Mouse (Mus musculus) kidney, postnatal 4 days (tissue): Measurements from ENCODE around the gene Dnajc13.
A peak's percentile ranks its signal among the peaks of the same experiment; 100 is the strongest.

Source experiments
- DNase-seq, 2 experiments: peaks; one replicate each; pipeline ENCODE4 v3.0.0; 2021; ENCODE audit warnings: mixed read lengths in 2 of 2

The Dnajc13 gene

DNA sequence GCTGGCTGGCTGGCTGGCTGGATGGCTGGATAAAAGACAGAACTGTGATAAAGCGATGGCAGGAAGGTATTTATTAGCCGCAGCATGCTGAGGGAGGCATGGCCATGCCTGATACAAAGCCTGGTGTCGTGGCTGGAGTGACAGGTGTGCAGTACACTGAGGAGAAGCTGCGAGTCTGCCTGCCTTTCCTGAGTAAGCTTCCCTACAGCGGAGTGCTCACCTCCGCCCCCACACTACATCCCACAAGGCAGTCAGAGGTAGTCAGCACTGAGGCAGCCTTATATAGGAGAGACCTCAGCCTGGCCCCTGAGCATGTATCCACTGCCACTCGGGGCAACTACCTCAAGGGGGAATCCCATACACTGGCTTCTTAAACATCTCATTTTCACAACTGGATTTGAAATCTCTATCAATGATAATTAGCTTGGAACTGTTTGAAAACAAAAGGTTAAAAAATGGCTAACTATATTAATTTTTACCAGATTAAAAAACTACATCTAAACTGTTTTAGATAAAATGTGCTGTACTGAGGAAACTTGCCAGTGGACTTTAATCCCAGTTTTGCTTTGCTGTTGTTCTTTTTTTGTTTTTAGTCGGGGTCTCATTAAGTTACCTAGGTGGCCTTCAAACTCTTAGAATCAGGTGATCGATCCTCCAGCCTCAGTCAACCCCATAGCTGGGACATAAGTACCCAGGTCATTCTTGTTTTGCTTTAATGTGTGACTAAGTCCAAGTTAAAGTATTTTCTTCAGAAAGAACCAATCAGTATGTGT is 8.1 kb downstream of the Dnajc13 start:
- DNase-seq = peak; percentile 19 to 24

- DNase-seq = no peak
Measured at GRCm38 (mm10) chr9:104252637-104253036, 10.1 kb downstream of the Dnajc13 start.

GRCm38 (mm10) chr9:104251687-104252086 is 11.0 kb downstream of the Dnajc13 start:
- no peak for DNase-seq

DNA sequence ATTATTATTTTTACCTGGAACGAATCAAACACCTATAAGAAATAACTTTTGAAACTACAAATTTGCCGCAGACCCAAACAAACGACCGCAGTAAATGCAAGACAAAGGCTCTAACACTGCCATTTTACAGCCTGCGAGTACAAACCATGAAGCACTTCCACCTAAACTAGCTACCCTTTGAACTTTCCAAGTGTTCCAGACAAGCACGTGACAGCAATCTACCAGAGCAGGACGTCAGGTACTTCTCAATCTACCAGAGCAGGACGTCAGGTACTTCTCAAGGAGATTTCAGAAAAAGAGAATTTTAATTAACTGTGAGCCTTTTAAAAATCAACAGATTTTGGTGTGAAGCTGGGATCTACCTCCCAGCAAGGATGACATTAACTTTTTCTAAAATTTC is 11.6 kb downstream of the Dnajc13 start:
- no peak for DNase-seq

DNA sequence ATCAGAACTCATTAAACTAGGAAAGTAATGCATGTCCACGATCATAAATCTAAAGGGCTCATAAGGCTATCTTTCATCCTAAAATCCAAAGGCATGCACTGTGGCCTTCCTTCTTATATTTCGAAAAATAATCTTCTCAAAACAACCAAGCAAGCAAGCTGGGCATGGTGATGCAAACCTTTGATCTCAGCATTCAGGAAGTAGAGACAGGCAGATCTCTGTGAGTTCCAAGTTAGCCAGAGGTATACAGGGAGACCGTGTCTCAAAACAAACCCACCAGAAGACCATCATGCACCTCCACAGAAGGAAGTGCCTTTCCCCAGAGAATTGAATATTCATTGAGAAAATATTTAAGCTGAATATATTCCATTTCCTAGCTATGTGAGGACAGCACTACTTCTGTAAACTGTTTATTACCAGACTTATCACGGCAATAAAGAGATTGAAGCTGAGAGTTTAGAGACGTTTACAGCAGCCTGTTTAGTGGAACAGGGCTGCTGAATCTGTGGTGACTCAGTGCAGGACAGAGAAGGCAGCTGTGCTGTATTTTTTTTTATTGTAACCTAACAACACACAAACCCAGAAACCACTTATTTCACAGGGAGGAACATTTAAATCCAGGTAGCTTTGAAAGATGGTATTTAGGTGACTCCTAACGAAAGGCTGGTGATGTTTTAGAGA is 15.3 kb downstream of the Dnajc13 start:
- DNase-seq = no peak

DNA sequence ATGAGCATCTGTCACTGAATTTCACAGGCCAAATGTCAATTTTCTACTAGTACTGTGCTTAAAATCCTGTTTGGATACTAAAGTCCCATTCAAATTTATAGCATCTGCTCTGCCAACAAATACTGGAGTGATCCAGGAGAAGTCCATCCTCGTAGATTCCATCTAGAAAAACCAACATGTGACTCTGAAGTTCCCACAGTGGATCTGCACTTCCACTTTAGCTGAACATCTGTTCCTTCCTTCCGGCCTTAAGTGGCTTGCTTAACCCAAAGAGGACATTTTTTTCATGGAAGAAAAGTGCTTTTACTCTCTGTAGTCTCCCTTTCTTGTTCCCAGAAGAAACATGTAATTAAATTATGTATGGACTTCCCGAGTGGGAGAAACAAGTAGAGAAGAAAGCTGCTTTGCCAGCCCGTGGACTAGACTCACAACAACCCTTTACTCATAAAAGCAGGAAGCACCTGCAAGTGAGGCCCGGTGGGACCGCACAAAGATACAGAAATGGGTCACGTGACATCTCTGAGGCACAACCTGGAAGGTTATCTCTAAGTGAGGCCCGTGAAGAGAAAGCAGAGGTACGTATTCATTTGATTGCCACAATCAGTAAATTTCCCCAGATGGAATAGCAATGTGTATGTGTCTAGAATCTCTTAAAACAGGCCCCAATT is 18.8 kb downstream of the Dnajc13 start:
- no peak for DNase-seq

DNA sequence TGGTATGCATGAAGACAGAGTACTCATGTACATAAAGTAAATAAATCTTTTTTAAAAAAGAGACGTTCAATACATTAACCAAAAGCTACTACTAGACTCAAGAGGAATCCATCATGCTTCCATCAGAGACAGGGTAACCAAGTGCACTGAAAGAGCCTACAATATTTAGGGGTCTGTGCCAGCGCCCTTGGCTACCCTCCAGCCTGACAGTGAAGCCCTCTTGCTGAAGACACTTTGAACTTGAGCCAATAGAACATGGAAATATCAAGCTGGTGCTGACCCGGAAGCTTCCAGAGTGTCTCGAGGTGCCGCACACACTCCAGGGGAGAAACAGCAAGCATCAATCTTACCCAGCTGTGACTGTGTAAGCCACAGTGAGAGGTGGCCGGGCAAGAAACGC is 22.6 kb downstream of the Dnajc13 start:
- no peak for DNase-seq

GRCm38 (mm10) chr9:104239076-104239475 is 23.7 kb downstream of the Dnajc13 start:
- no peak for DNase-seq

DNA sequence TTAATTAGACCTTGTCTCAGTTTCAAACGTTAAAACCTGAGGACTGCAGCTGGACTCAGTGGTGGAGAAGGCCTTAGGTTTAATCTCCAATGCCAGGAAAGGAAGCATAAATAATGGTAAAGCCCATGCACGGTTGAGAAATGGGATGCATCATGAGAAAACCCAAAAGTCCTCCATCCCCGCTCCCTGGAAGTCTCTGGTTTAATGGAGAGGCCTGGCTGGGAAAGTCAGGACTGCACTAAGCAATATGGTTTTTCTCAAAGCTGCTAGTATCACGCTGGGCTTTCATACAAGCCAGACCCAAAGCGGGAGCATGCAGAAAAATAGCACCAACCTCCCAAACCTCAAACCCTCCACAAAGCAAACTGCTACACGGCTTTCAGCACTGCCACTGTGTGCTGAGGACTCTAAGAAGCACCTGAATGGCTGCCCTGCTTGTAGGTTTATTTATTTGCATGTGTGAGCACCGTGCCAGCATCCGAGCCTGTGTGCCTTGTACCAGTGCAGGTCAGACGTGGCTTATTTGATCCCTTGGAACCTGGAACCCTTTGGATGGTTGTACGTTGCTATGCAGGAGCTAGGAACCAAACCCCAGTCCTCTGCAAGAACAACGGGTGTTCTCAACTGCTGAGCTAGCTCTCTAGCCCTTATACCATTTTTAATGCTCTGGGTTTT is 26.3 kb downstream of the Dnajc13 start:
- DNase-seq = no peak

DNA sequence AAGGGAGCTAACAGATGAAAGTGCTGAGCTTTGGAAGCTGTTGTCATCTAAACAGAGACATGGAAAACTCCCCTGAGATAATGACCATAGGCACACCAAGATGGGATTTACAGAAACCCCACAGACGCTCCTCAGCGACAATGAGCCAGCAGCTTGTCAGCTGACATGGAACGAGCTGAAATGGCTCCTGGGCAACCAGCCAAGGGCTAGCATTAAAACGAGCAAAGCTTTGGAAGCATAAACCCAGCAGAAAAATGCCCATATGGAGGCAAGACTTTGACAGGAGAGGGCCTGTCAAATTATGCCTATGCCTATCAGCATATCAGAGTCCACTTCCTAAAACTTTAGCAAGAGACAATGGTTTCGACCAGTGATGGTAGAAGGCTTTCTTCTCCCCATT is 27.0 kb downstream of the Dnajc13 start:
- DNase-seq = peak; percentile 43 to 58

GRCm38 (mm10) chr9:104233815-104234214 is 28.9 kb downstream of the Dnajc13 start:
- no peak for DNase-seq

DNA sequence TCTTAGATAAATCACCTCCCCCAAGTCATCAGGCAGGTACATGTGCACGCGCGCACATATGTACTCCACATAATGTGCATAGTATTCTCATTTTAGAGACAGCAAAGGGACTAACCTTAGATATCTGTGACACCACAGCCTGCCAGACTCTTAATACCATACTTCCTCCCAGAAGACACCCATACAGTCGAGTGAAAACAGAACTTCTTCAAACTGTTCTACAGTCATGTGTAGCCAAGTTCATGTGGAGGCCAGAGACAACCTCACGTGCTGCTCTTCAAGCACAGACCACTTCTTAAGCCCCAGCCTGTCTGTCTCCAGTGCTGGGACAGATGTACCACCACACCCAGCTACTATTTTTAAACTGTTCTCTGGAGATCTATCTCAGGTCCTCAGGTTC is 29.7 kb downstream of the Dnajc13 start:
- DNase-seq = no peak

DNA sequence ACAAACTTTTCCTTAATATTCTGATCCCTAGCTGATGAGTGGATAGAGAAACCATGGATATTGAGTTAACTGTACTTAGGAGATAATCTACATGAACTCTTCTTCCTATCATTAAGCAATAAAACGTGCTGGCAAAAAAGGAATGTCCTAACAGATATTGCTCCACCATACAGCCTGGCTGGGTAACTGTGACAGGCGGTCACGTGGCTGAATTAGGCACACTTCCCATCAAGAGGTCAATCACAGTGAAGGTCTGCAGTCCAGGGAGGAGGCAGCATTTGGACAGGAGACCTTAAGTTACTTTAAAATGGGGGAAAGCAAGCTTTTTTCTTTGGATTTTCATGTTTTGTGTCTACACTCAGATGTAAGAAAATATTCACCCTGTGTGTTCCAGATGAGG is 30.7 kb downstream of the Dnajc13 start:
- DNase-seq = no peak

DNA sequence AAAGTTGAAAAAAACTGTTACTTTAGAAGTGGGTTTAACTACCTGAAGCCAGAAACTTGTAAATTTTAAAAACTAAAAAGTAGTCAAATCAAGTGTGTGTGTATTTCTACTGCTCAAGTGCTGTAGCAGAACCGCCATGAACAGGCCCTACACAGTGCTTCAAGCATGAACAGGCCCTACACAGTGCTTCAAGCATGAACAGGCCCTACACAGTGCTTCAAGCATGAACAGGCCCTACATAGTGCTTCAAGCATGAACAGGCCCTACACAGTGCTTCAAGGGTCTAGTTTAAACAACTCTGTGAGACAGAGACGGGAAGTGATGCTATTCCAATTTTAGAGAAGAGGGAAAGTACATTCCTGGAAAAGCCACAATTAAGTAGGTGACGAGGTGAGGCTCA is 51.3 kb downstream of the Dnajc13 start:
- DNase-seq = no peak

GRCm38 (mm10) chr9:104203851-104204250 is 58.9 kb downstream of the Dnajc13 start:
- peak; percentile 70 to 76 for DNase-seq

GRCm38 (mm10) chr9:104194528-104194927 is 68.2 kb downstream of the Dnajc13 start:
- DNase-seq = no peak

GRCm38 (mm10) chr9:104193900-104194299 is 68.8 kb downstream of the Dnajc13 start:
- DNase-seq = no peak

DNA sequence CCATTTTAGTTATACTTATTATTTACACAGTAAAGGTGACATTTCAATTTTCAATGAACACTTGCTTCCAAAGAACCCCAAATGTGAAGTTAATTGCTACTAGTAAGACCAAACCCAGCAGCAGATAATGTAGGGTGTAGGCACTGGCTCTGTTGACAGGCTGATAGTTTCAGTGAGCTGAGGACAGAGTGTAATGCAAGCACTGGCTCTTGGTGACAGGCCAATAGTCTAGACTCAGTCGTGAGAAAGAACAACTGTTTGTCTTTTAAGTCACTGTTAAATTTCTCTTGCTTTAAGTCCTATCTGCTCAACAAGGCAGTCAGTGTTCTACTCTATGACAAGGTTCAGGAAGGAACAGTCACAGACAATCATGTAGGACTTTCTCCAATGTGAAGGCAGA is 69.4 kb downstream of the Dnajc13 start:
- DNase-seq = no peak

DNA sequence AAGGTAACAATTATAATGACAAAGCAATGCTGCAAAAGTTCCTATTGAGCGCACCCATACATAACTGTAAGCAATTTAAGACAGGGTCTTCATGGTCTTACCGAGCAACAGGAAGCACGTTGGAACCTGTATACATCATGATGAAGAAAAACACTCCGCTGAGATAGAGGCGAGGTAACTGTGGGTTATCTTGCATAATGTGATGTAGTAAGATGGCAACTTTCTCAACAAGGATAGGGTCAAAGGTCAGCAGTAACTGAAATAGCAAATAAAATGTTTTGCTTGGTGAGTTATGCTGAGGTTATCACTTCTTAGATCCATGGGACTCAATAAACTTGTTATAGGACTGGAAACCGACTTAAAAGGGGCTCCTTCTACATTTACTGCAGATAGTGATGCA is 70.2 kb downstream of the Dnajc13 start:
- DNase-seq = no peak

DNA sequence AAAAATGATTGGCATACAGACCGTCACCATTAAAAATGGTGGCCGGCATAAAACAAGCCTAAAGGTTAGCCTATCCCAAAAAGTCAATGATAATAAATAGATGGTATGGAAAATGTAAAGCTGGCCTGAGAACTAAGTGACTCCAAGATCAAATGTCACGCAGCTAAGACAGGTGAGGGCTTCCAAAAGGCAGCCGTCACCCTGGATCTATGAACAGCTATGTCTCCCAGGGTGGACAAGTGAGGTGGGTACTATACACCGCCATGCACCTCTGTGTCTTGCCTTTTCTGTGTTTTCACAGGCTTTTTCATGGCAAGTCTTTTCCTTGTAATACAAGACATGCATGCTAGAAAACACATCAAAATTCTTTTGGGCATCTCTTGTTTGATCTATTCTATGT is 73.1 kb downstream of the Dnajc13 start:
- DNase-seq = no peak

GRCm38 (mm10) chr9:104188704-104189103 is 74.0 kb downstream of the Dnajc13 start:
- no peak for DNase-seq

- no peak for DNase-seq
Measured at GRCm38 (mm10) chr9:104187028-104187427, 75.7 kb downstream of the Dnajc13 start.

DNA sequence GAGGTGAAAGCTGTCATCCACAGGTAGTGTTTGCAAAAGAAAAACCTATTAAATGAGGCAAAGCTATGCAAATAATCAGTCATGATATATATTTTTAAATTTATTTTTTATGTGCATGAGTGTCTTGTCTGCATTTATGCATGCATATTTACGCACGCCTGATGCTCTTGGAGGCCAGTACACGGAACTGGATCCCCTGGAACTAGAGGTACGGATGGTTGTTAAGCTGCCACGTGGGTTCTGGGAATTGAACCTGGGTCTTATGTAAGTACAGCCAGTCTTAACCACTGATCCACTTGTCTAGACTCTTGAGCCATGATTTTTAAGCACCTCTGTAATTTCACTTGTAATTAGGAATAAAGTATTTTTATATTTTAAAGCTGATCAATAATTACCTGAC is 79.5 kb downstream of the Dnajc13 start:
- no peak for DNase-seq
